Mouse (Mus musculus): ENCODE measurements around the gene Tex101.

GRCm38 (mm10) chr7:24671944-24672439 is 4.5 kb downstream of the Tex101 start:
- TF ChIP-seq CTCF (IDR thresholded peaks at IDR 0.05; ENCODE audit: low read depth, low read length) (no peak), POLR2A (IDR thresholded peaks at IDR 0.05; ENCODE audit: insufficient read depth, low read length) (no peak)

All from ES-Bruce4 (cell line).